Mouse (Mus musculus): ENCODE results near the gene Tec.
"Not testable (repeated sequence)": the region's sequence is repeated elsewhere in the genome, so short reads cannot be mapped to it uniquely, and the experiment has no call there.

The Tec gene

DNA sequence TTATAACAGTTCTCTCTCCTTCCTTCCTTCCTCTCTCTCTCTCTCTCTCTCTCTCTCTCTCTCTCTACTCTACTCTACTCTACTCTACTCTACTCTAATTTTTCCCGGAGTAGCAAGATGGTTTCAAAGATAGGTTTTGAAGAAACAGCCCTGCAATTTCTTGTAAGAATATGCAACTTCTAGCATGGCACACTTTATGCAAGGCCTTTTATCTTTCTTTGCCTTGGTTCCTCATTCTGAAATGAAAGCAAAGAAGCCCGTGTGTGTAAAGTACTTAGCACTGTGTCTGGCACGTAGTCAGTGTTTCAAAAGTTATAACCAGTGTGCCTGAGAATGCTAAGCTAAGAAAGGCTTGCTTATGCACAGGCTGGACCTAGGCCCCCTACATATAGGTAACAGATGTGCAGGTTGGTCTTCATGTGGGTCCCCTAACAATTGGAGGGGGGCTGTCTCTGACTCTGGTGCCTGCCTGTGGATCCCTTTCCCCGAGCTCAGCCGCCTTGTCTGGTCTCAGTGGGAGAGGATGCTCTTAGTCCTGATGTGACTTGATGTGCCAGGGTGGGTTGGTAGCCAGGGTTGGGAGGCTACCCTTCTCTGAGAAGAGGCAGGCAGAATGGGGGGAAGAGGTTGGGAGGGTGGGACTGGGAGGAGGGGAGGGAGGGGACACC lies 49.6 kb downstream of the Tec start:
- no peak for DNase-seq

- DNase-seq: no peak
These were observed 50.7 kb downstream of the Tec start for GRCm38 (mm10) chr5:72817523-72818091.

- not testable (repeated sequence) for DNase-seq
These were observed 51.3 kb downstream of the Tec start for GRCm38 (mm10) chr5:72816960-72817359.

DNA sequence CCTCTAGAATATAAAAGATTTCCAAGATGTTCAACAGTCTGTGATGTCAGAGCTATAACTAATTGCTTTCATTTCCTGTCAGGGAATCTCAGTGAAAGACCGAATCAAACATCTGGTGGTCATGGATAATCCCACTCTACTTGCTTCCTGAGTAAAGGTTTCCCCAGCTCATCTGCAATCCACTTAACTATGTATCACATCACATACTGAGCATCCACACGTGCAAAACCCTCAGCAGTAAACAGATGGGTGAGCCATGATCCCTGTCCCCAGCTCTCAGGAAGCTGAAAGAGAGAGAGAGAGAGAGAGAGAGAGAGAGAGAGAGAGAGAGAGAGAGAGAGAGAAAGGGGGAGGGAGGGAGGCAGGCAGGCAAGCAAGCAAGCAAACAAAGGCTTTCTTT lies 51.8 kb downstream of the Tec start:
- no peak for DNase-seq

- DNase-seq: no peak
These were observed 52.2 kb downstream of the Tec start for GRCm38 (mm10) chr5:72816046-72816445.

DNA sequence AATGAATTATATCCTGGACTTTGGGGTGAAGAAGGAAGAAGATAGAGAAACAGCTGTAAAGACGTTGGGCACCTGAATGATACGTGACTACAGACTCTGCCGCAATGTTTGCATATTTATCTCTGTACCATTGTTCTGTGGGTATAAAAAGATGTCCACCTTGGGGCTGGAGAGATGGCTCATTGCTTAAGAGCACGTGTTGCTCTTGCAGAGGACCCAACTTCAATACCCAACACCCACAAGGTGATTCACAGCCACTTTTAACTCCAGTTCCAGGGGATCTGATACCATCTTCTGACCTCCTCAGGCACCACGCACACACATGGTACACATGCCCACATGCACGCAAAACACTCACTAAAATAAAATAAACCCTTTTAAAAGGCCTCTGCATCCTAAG lies 52.9 kb downstream of the Tec start:
- no peak for DNase-seq

- no peak for DNase-seq
These were observed 54.2 kb downstream of the Tec start for GRCm38 (mm10) chr5:72814072-72814471.

- no peak for DNase-seq
These were observed 55.4 kb downstream of the Tec start for GRCm38 (mm10) chr5:72812908-72813307.

GRCm38 (mm10) chr5:72812328-72812727 lies 56.0 kb downstream of the Tec start:
- DNase-seq: no peak

- no peak for DNase-seq
These were observed 56.9 kb downstream of the Tec start for GRCm38 (mm10) chr5:72811397-72811796.

- DNase-seq: no peak
These were observed 57.3 kb downstream of the Tec start for GRCm38 (mm10) chr5:72810990-72811389.

- no peak for DNase-seq
These were observed 58.8 kb downstream of the Tec start for GRCm38 (mm10) chr5:72809480-72809879.

GRCm38 (mm10) chr5:72808456-72809111 lies 59.7 kb downstream of the Tec start:
- peak; percentile 13 to 39 for DNase-seq

- DNase-seq: no peak
These were observed 65.4 kb downstream of the Tec start for GRCm38 (mm10) chr5:72802851-72803250.

DNA sequence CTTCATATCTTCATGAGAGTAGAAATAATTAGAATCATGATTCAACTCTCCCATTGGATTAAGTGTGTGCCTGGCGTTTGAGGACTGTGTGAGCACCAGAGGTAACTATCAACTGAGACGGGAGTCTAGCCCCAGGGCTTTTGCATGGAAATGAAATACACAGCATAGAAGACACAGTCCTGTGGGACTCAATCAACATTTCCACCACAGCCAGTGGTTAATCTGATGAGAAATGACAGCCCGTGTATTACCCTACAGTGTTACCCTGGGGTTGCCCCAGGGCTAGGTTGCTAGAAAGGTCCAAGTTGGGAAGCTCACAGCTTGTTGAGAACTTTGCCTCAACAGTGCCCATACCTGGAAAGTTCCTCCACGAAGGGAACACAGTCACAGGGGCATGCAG lies 69.7 kb downstream of the Tec start:
- DNase-seq: no peak

- no peak for DNase-seq
These were observed 72.1 kb downstream of the Tec start for GRCm38 (mm10) chr5:72796186-72796613.

GRCm38 (mm10) chr5:72793309-72793850 lies 74.9 kb downstream of the Tec start:
- DNase-seq: no peak

DNA sequence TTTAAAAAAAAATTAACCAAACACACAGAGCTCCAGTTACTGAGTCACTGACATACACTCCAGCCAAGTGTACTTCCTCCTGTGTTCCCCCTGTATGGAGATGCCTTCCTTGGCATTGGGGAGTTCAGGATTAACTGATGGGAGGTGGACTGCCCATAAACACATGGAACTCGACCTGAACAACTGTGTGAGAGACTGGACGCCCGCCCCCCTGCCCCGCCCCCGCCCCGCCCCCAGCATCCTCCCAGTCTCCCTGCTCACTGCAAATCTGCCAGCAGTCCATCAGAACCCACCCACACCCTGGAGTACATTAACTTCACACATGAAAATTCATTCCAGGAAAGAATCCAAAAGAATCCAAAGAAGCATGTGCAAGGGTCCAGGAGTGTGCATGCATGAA lies 76.5 kb downstream of the Tec start:
- no peak for DNase-seq

GRCm38 (mm10) chr5:72791386-72791785 lies 76.9 kb downstream of the Tec start:
- DNase-seq: no peak

DNA sequence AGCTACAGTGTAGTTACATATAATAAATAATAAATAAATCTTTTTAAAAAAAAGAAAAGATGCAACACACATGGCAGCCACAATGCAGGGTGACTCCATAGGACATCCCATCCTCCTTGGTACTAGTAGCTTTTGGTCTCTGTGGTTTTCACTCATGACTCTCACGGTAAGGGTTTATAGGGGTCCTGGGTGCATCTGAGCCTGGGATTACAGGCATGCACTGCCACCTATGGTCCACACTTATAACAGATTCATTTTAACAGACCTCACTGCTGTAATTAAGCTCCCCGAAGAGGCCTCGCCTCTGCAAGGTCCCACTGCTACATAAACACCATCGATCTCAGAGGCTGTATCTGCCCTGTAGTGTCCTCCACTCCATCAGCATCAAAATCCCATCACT lies 82.8 kb downstream of the Tec start:
- no peak for DNase-seq

DNA sequence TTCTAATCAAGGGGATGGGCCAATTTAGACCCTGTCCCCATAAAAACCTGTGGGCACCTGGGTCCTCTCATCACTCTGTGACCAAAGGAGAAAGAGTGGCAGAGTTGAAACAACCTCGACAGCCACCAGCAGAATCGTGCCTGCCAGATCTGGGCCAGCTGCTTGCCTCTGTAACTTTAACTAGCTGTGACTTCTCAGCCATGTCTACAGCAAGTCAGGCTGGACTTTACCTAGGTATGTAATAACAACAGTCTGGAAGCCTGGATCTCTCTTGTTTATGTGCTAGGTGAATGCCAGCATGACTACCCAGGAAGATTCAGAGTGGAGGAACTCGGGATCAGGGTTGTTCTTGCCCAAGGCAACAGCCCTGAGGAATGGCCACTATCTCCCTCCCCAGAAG lies 83.6 kb downstream of the Tec start:
- no peak for DNase-seq

DNA sequence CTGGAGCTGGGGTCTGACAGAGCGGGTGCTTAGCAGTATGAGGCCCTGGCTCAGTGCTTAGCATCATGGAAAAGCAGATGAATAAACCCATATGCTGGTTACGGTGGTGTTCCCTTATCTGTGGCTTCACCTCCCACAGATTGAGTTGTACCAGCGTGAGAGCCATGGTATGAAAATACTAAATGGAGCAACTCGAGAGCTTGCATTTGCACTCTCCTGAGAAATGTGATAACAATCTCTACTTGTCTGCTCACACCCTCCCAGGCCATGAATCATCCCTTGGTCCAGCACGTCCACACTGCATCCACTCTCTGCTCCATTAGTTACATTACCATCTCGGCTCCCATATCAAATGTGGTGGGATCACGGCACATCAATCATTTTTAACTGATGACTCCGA lies 84.3 kb downstream of the Tec start:
- no peak for DNase-seq

- DNase-seq: peak; percentile 58 to 69
These were observed 85.2 kb downstream of the Tec start for GRCm38 (mm10) chr5:72783123-72783522.

DNA sequence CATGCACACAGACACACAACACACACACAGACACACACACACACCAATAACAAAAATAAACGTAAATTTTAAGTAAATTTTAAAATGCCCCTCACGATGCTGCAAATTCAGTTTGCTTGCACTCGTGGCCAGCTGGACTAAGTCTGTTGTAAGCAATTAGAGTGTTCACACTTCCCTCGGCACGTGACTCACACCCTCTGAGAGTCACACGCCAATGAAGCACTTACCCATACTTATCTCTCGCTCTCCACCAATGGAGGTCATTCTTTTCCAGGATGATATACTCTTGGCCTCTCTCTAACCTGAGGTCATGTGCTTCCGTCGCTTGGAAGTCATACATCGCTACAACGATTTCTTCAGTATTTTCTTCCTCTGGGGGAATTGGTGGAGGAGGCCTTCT lies 86.5 kb downstream of the Tec start:
- DNase-seq: no peak
